Mouse (Mus musculus): ENCODE data around the gene Mixl1.

Gene Mixl1

DNA sequence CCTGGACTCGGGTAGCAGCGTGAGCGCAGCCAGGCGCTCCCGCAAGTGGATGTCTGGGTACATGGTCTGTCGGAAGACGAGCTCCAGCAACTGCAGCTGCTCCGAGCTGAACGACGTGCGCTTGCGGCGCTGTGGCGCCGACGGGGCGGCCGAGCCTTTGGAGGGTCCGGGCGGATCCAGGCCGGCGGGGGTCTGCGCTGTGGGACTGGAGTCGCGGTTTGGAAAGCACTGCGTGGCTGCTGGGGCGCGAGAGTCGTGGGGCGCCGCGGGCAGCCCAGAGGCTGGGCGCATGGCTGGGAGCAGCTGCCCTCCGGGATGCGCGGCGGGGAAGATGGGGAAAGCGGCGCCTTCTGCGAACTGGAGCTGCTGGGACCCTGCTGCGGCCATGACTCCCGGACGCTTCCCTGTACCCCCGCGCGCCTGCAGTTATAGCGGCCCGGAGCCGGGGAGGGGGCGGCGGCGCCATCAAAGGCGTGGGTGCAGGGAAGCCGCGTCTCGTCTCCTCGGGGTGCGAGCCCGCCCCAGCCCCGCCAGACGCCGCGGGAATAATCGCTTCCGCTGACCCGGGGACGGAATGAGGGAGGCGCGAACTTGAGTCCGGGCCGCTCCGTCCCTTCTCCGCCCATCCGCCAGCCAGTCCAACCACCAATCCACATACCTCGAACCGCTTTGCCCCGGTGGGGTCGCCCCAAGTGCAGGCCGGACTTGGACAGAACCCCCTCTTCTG lies at the start of gene Mixl1:
Mixl1 (minus strand) TSS at position 409 of the 727 bp plus-strand sequence.
- no peak for DNase-seq (ENCODE audit: low spot score)

DNA sequence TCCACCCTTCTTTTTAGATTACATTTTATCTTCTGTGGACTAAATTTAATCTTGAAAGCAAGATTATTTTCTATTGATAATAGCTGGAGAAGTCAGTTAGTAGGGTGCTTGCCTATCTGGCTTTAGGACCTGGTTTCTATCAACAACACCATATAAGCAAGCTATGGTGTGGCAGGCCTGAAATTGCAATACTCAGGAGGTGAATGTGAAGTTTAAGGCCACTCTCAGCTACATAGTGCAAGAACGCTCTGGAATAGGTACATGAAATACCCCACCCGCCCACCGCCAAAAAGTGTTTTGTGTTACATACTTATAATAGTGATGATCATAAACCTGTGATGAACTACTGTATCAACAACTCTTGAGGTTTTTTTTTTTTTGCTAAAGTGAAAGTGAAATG lies 32.4 kb upstream of the Mixl1 start:
- DNase-seq (ENCODE audit: low spot score): no peak

DNA sequence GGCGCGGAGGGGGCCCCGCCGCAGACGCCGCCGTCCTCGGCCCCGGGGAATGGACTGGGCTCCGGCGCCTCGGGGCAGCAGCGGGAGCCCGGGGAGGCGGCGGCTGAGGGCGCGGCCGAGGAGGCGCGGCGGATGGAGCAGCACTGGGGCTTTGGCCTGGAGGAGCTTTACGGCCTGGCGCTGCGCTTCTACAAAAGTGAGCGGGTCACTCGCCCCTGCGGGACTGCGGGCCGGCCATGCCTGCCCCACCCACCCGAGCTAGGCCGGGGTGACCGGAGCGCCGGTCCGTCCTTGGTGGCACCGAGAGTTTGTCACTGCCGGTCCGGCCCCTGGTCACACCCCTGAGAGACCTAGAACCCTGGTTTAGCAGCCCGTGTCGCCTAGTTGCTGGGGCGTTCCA lies 29.3 kb upstream of the Mixl1 start:
- peak; percentile 40 for DNase-seq (ENCODE audit: low spot score)

DNA sequence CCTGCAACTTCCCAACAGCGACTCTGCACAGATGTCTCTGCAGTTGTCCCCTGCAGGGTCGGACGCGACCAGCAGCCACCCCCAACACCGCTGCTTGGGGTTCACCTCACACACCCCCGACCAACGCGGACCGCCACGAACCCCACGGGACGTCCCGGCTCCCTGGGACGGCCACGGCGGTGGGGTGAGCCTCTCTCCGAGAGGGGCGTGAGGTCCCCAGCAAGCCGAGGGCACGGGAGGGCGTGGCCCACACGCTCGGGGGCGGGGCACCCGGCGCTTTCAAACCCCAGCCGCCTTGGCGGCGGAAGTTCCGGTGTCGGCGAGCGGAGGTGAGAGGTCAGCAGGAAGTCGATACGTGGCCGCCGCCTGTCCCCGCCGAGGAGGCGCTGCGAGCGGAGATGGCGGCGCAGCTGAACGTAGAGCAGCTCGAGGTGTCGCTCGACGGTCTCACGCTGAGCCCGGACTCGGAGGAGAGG lies 28.9 kb upstream of the Mixl1 start, which contains the start of gene Acbd3:
Acbd3 (plus strand) TSS at position 340 of the 476 bp plus-strand sequence.
- DNase-seq (ENCODE audit: low spot score): peak; percentile 88

- no peak for DNase-seq (ENCODE audit: low spot score)
Observed at GRCm38 (mm10) chr1:180723701-180724238, 26.9 kb upstream of the Mixl1 start.

DNA sequence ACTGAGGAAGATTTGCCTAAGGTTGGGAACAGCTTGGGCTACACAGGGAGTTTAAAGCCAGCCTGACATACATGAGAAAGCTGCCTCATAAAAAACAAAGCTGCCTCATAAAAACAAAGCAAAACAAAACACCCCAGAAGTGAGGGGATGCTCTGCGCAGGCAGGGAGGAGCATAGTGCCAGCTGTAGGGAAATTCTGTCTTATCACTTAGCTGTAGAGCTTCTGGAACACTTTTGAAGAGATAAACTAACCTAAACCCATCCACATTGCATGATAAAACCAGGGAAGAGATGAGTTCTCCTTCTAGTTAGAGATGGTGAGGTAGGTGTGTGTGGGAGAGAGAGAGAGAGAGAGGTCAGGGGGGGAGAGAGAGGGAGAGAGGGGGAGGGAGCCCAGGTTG lies 25.8 kb upstream of the Mixl1 start:
- DNase-seq (ENCODE audit: low spot score): peak; percentile 48

DNA sequence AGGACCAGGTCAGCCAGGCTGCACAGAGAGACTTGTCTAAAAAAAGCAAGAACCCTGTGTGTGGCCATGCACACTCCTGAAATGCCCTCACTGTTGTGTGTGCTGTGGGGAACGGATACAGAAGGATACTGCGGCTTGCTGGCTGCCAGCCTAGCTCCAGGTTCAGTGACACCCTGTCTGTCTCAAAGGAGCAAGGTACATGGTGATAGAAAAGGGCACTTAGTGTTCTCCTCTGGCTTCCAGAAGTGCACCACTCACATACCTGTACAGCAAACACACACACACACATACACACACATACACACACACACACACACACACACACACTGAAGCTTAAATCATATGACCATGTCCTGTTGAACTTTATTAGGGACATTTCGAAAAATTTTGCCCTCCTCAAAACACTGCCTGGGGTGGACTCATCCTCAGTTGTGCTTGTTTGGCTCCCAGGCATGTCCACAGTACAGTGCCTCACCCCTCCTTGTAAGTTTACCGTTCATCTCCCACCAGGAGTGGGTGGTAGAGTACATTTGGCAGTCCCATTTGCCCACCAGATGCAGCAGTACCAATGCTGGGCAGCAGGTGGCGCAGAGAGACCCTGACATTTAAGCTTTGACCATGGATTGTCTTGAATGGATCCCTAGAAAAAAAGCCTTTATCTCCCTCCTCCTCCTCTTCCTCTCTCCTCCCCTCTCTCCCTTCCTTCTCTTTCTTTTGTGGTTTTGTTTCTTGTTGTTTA lies 23.3 kb upstream of the Mixl1 start:
- DNase-seq (ENCODE audit: low spot score): peak; percentile 77

DNA sequence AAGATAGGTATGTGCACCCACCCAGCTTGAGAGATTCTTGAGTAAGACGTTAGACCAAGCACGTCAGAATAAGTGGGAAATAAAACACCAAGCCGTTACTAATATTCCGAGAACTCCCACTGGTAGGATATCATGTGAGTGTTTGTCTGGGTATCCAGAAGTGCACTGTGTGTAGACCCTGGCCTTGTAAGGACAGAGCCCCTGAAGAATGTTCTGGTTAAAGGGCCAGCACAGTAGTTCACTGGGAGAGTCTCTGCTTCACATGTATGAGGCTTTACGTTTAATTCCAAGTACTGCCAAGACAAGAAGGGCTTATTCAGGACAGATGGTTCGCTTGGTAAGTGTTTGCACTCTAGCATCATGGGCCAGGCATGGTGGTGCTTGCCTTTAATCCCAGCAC lies 22.6 kb upstream of the Mixl1 start:
- no peak for DNase-seq (ENCODE audit: low spot score)

- DNase-seq (ENCODE audit: low spot score): no peak
Observed at GRCm38 (mm10) chr1:180718756-180719155, 21.9 kb upstream of the Mixl1 start.

DNA sequence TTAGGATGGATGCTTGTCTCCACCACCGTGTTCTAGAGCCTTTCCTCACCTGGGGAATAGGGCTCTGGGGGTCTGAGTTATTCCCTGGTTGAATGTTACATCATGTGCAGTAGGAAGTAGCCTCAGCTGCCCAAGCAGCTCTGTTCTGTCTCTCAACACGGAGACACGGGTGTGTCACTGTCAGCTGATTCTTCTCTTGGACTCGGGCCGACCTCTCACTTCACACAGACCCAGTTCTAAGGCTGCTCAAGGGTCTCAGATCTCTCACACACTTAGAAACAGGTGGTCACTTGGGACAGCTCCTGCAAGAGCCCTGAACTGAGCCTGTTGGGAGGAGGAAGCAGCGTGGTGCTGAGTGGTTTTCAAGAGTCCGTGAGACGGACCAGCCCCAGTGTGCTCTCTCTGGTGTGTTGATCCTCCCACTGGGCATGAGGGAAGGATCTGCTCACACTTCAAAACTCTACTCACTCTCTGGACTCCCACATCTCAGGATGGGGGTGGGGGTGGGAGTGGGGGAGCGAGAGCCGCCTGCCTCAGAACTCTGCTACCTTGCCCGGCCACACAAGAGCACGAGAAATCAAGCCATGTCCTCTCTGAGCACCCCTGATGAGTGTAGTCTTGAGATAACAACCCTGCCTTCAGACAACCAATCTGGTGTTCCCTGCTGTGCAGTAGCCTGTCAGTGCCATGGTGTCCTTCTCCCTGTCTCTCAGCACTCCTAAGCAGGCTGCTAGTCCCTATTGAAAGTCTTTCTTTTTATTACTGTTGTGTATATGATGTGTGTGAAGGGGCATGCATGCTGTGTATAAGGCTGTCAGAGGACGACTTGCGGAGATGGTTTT lies 12.3 kb upstream of the Mixl1 start:
- DNase-seq (ENCODE audit: low spot score): no peak

DNA sequence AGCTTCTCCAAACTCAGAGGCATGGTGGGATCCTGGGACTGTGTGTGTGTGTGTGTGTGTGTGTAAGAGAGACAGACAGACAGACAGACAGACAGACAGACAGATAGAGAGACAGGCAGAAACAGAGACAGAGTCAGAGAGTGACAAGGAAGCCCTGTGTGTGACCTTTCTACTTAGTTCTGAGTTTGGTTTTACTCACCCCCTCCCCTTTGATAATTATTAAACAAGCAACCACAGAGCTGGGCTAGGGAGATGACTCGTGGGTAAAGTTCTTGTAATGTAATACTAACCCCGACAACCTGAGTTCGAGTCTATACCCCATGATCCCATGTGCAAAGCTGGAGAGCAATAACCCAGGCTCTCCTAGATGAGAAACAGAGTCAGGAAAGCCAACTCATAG lies 11.0 kb upstream of the Mixl1 start:
- no peak for DNase-seq (ENCODE audit: low spot score)

DNA sequence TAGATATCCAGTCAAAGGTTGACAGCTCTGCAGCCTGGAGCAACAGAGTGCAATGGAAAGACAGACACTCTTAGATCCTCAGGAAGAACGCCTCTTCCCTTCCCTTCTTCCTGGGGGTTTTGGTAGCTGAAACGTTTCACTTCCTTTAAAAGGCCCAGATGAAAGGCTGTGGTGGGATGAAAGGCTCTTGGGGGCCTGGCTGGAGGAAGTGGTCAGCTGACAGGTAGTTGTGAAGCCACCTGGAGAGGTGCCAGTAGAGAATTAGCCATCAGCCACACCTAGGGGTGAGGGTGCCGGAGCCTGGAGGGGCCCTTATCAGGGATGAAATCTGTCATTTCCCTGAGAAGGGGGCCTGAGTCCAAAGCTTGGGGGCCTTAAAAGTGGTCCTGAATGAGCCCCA lies 10.5 kb upstream of the Mixl1 start:
- no peak for DNase-seq (ENCODE audit: low spot score)

GRCm38 (mm10) chr1:180703400-180703799 lies 6.6 kb upstream of the Mixl1 start:
- no peak for DNase-seq (ENCODE audit: low spot score)

DNA sequence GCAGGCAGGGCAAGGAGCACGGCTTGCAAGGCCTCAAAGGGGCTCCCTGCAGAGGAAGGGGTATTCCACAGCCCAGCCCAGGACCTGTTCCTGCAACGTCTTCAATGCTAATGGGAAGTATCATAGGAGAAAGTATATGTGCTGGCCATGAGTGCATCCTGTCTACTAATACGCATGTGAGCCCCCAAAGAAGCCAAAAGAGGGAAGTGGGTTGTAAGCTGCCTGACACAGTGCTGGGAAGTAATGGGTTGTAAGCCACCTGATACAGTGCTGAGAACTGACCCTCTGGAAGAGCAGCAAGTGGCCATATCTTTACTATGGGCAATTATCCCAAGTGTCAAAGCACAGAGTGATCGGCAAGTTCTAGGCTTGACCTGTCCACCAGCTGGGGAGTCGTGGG lies 1.2 kb upstream of the Mixl1 start:
- no peak for DNase-seq (ENCODE audit: low spot score)

- no peak for DNase-seq (ENCODE audit: low spot score)
Observed at GRCm38 (mm10) chr1:180691284-180691683, 5.5 kb downstream of the Mixl1 start.

Measured in c-Kit-positive CD71-positive TER-119-positive erythroid progenitor cells, embryonic 14.5 days (primary cell).